Mouse (Mus musculus): ENCODE results near the gene Ruvbl1.

GRCm38 (mm10) chr6:88523451-88523850 is 58.2 kb downstream of the Ruvbl1 start:
- TF ChIP-seq EP300 (IDR thresholded peaks at IDR 0.05; ENCODE audit: low read depth) (no peak), CTCF (IDR thresholded peaks at IDR 0.05; ENCODE audit: low read depth) (no peak)

Measured in liver, embryonic 14.5 days (tissue).